Mouse (Mus musculus) megakaryocyte, embryonic 14.5 days (primary cell): Measurements from ENCODE around the gene Olfr199. TPM values are rescaled to one million over a fixed set of nuclear protein-coding genes. Genes with fewer than 3 reads are reported as not detected.
"Not testable (repeated sequence)": the region's sequence is repeated elsewhere in the genome, so short reads cannot be mapped to it uniquely, and the experiment has no call there.

Experiments used
- H3K27me3 ChIP-seq: replicated peaks from 2 replicates; pipeline ENCODE3; 2012; ENCODE audit warnings: inconsistent platforms
- H3K36me3 ChIP-seq: replicated peaks from 2 replicates; pipeline ENCODE3; 2012; ENCODE audit warnings: low read length, inconsistent platforms, mixed read lengths
- H3K4me1 ChIP-seq: 2 replicates; pipeline ENCODE4 v1.6.1; 2012; ENCODE audit warnings: inconsistent platforms
- H3K4me3 ChIP-seq: replicated peaks from 2 replicates; pipeline ENCODE3; 2012; ENCODE audit warnings: moderate library complexity, mild to moderate bottlenecking, inconsistent platforms
- H3K9me3 ChIP-seq: 2 replicates; pipeline ENCODE4 v1.6.1; 2012; ENCODE audit warnings: inconsistent platforms
- FLI1 ChIP-seq: IDR thresholded peaks from 2 replicates; pipeline ENCODE4 v1.6.1; 2012; ENCODE audit warnings: low read length, inconsistent platforms, mixed read lengths
- GATA1 ChIP-seq: IDR thresholded peaks from 3 replicates; pipeline ENCODE4 v1.6.1; 2012; ENCODE audit warnings: mixed read lengths, low read length, inconsistent platforms, borderline replicate concordance
- polyA plus RNA-seq: library from polyadenylated mRNA; stranded (reverse); fragments of >175 nt; gene quantifications from 2 replicates; pipeline ENCODE4 v1.2.3, GENCODE M21; 2012; ENCODE audit warnings: low replicate concordance; ENCODE audit not compliant: insufficient read depth

Olfr199 gene
- polyA plus RNA-seq: not detected in 2 replicates

DNA sequence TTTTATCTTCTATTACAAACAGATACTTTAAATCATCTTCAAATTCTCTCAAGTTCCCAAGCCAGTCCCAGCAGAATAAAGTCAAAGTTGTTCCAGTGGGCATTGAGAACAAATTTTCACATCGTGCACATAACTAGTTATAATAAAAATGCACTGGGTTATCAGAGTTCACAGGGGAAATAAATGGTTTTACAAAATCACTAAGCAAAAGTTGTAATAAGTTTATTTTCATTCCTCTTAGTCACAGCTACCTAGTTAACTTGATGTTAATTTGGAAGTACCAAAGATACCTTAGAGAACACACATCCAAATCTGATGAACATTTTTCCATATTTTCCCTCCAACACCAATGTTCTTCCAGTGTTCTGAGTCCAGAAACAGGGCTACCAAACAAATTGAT, at the start of gene Olfr199:
Gene Olfr199, minus strand, starts transcription at position 101 of the 400 bp plus-strand sequence.
- H3K36me3 ChIP-seq, H3K4me3 ChIP-seq, H3K9me3 ChIP-seq, H3K27me3 ChIP-seq, H3K4me1 ChIP-seq: not testable (repeated sequence)

DNA sequence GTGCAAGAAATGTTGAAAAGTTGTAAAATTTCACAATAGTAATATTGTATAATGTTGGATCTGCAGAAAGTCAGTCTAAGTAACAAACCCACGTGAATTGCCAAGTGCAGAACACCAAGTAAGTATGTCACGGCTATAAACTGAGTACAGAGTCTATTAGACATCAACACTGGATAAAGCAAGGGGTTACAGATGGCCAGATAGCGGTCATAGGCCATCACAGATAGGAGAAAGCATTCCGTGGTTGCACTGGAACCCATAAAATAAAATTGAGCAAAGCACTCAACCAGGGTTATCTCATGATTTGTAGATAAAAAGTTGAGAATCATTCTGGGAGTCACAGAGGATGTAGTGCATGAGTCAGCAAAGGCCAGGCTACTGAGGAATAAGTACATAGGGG, 49.5 kb upstream of the Olfr199 start:
- not testable (repeated sequence) for H3K4me3 ChIP-seq, H3K27me3 ChIP-seq, H3K36me3 ChIP-seq, H3K4me1 ChIP-seq, H3K9me3 ChIP-seq

DNA sequence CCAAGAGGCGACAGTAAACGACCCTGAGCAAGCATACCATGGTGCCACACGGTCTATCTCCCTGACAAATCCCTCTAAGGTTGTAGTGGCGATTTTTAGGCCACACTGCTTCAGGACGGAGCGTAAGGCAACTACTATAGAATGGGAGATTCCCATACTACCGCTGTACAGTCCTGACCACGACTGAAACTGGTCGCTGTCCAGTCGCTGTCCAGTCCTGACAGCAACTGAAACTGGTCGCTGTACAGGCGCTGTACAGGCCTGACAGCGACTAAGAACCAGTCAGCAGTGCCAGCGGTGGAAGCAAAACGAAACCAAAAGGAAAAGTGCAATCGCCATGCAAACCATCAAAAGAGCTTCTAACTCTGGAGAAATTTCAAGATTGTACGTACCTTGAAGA, 30.1 kb upstream of the Olfr199 start:
- TF ChIP-seq GATA1 (no peak), FLI1 (no peak)

DNA sequence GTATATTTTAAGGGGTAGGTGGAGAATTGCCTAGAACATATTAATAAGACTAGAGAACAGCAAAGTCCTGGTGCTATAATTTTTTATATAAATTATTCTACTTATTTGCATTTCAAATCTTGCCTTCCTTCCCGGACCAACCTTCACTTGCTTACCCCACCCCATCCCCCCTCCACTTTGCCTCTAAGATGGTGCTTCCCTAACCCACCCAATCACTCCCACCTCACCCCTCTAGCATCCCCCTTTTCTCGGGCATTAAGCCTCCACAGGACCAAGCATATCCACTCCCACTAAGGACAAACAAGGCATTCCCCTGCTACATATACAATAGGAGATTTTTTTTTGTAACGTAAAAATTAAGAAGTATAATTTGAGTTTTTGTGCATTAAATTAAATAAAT, 1.7 kb downstream of the Olfr199 start:
- not testable (repeated sequence) for H3K4me3 ChIP-seq, H3K36me3 ChIP-seq, H3K27me3 ChIP-seq, H3K9me3 ChIP-seq, H3K4me1 ChIP-seq

More for the DNA sequence above, 30.1 kb upstream of the Olfr199 start:
- H3K27me3 ChIP-seq: no peaks in the 10 kb centered on the region
- H3K9me3 ChIP-seq: peaks cover 11% of the 10 kb centered on the region
- no peak overlapping the region for H3K4me3 ChIP-seq
- H3K4me1 ChIP-seq: no peaks in the 10 kb centered on the region
- no peaks in the 10 kb centered on the region for H3K36me3 ChIP-seq

DNA sequence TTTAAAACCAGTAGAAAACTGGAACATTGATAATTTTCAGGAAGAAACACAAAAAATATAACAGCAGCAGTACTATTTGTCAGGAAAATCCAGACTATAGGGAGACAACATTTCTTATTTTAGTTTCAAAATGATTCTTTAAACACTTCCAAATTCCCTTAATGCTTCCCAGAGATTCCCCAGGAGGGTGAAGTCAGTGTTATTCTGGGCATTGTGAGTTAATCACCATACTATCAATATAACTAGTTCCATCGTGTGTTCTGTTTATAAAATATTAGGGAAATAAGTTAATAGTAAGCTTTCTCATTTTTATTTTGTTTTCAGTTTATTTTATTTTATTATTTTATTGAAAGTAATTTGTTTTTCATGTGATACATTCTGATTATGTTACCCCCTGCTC, 16.1 kb downstream of the Olfr199 start, which contains the start of gene Olfr198:
Gene Olfr198, minus strand, starts transcription at position 101 of the 400 bp plus-strand sequence.
- not testable (repeated sequence) for H3K9me3 ChIP-seq, H3K36me3 ChIP-seq

DNA sequence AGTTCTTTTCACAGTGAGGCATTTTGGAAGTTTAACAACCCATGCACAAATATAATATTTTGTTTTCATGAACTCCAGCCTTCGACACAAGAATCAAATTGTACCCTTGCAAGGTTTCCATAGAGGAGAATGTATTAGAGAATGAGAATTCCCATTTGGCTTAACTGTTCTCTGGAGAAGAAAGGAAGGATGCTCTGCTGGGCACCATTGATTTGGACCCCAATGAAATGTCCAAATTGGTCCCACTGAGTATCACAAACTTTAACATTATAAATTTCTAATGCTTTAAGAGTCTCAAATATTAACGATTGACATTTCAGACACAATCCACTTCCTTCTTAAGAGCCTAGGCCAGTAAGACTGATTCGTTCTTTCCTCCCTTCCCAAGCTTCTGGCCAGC, 49.2 kb downstream of the Olfr199 start, which contains the start of gene Olfr196:
Gene Olfr196, minus strand, starts transcription at position 101 of the 400 bp plus-strand sequence.
- no peak within 1 kb of the TSS for H3K4me3 ChIP-seq
- H3K4me1 ChIP-seq: no peaks in the 10 kb centered on the region
- H3K27me3 ChIP-seq: no peaks in the 10 kb centered on the region
- no peaks in the 10 kb centered on the region; the same call in 1 of the 2 replicates for H3K9me3 ChIP-seq
- no peaks in the 10 kb centered on the region for H3K36me3 ChIP-seq
- TF ChIP-seq GATA1: no peak
- TF ChIP-seq FLI1: no peak

More for the DNA sequence above, 16.1 kb downstream of the Olfr199 start, which contains the start of gene Olfr198:
- not testable (repeated sequence) for H3K27me3 ChIP-seq, H3K4me1 ChIP-seq, H3K4me3 ChIP-seq

Other genes starting within 250 kb of the Olfr199 start
- not detected in 2 replicates for gene Olfr183, start 224.4 kb downstream of the Olfr199 start, polyA plus RNA-seq
- not detected in 2 replicates for gene Olfr186, start 189.5 kb downstream of the Olfr199 start, polyA plus RNA-seq
- gene Olfr187, start 180.0 kb downstream of the Olfr199 start, polyA plus RNA-seq: not detected in 2 replicates
- gene Olfr190, start 141.8 kb downstream of the Olfr199 start, polyA plus RNA-seq: not detected in 2 replicates
- gene Olfr191, start 129.9 kb downstream of the Olfr199 start, polyA plus RNA-seq: not detected in 2 replicates
- not detected in 2 replicates for gene Olfr193, start 107.9 kb downstream of the Olfr199 start, polyA plus RNA-seq
- gene Olfr194, start 98.7 kb downstream of the Olfr199 start, polyA plus RNA-seq: not detected in 2 replicates
- gene Olfr195, start 72.7 kb downstream of the Olfr199 start, polyA plus RNA-seq: not detected in 2 replicates
- gene Olfr196, start 49.3 kb downstream of the Olfr199 start, polyA plus RNA-seq: not detected in 2 replicates
- gene Olfr198, start 16.2 kb downstream of the Olfr199 start, polyA plus RNA-seq: not detected in 2 replicates
- gene Olfr201, start 52.9 kb upstream of the Olfr199 start, polyA plus RNA-seq: not detected in 2 replicates
- gene Olfr202, start 67.0 kb upstream of the Olfr199 start, polyA plus RNA-seq: not detected in 2 replicates
- not detected in 2 replicates for gene Olfr203, start 79.1 kb upstream of the Olfr199 start, polyA plus RNA-seq
- gene Olfr204, start 98.5 kb upstream of the Olfr199 start, polyA plus RNA-seq: not detected in 2 replicates
- gene Olfr205, start 111.4 kb upstream of the Olfr199 start, polyA plus RNA-seq: not detected in 2 replicates
- not detected in 2 replicates for gene Olfr206, start 129.5 kb upstream of the Olfr199 start, polyA plus RNA-seq
- gene Olfr209, start 144.2 kb upstream of the Olfr199 start, polyA plus RNA-seq: not detected in 2 replicates
- not detected in 2 replicates for gene Gabrr3, start 187.6 kb upstream of the Olfr199 start, polyA plus RNA-seq